Mouse (Mus musculus): ENCODE measurements around the gene Vmn1r215.
"Not testable (repeated sequence)": the region's sequence is repeated elsewhere in the genome, so short reads cannot be mapped to it uniquely, and the experiment has no call there.

Gene Vmn1r215

DNA sequence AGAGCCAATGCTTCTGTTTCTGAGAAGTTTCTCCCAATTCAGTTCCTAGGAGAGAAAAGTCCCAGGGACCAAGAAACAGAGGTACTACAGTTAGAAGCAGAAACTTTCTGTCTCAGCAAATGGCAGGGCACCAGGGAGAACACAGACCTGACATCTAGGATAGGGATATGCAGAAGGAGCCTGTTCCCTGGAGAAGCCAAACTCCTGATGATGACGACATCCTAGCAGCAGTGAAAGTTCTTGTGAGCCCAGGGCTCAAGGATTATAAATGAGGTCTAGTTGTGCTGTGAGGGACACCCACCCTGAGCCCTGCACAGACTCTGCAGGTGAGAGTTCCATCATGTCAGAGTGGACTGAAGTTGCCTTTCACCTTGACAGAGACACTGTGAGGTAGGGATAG is at the start of gene Vmn1r215:
TSS of gene Vmn1r215 (plus strand) at position 301 of the 400 bp plus-strand sequence.
- no peak for DNase-seq

GRCm38 (mm10) chr13:23018158-23018557 is 49.7 kb upstream of the Vmn1r215 start:
- no peak for DNase-seq

DNA sequence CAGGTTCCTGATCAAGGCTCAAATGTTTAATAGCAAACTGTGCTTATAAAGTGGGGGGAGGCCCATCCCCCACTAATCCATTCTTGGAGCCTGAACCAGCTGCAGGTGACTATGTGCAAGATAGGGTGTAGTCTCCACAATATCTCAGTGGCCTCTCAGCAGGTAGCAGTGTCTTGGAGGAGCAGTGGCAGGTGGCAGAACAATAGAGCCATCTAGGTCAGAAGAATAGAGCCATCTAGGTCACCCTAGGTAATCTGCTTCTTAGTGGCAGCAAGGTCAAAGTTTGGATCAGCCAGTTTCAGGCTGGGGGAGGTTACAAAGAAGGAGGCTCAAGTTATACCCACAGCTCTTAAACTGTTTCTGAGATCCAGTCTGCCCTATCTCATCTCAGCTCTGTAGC is 43.0 kb upstream of the Vmn1r215 start:
- DNase-seq, result no peak

DNA sequence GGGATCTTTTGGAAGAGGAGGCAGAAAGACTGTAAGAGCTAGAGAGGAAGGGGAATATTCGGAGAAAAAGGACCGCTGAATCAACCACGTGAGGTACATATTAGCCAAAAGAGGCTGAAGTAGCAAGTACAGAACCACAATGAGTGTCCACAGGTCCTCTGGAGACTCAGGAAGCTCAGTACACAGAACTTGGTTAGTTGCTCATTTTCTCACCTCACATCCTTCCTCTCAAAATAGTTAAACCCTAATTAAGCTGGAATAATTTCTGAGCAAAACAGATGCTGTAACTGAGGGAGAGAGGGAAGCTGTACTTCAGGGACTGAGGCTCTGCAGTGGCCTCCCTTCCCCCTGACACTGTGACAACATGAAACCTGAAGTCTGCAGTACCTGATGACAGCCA is 37.7 kb upstream of the Vmn1r215 start, which contains the start of gene Vmn1r214:
TSS of gene Vmn1r214 (plus strand) at position 301 of the 400 bp plus-strand sequence.
- DNase-seq, result no peak

GRCm38 (mm10) chr13:23057778-23058177 is 10.0 kb upstream of the Vmn1r215 start:
- DNase-seq, result no peak

GRCm38 (mm10) chr13:23069312-23069711 is 1.5 kb downstream of the Vmn1r215 start:
- DNase-seq, result no peak

DNA sequence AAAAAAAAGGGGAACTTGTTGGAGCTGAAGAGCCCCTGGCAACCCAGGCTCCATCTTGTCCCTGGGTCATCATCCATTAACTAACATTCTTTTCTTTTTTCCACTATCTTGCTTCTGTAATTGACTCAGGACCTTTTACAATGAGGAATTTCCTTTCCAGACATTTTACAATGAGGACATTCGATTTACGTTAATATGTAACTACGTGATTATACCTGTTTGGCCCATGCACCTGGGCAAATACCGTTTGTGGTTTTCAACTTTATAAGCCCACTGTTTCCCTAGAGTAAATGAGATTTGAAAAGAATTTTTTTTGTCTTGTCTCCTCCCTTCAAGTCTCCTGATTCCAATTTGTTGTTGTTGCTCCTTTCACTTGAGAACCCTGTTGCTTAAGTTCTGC is 26.6 kb downstream of the Vmn1r215 start:
- no peak for DNase-seq

- DNase-seq, result not testable (repeated sequence)
Measured at GRCm38 (mm10) chr13:23118126-23118525, 50.3 kb downstream of the Vmn1r215 start, which contains the start of gene Vmn1r217. Vmn1r217 (minus strand) TSS chr13:23118226.

DNA sequence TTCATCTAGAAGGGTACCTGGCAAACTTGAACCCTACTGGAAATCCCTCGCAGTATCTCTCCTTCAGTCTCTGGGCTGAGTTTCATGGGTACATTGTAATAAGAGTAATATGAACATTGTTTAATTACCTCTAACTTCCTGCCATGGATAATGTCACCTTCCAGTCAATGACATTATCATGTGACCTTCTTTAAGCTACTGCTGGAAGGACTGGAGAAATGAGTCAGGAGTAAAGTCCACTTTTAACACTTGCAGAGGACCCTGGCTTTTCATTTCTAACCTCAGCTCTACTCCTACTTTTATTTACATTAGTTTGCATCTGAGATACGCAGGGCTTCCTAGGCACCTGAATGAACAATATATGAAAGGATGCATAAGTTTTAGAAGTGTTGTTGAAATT is 52.8 kb downstream of the Vmn1r215 start:
- no peak for DNase-seq
